Mouse (Mus musculus): ENCODE measurements around the gene Plcd1. TPM values are rescaled to one million over a fixed set of nuclear protein-coding genes. Genes with fewer than 3 reads are reported as not detected.

The Plcd1 gene
- total RNA-seq, 2 experiments from 2014 or later, result not detected

GRCm38 (mm10) chr9:119031038-119031437 is 62.3 kb downstream of the Plcd1 start:
- no peak for ATAC-seq (replicated peaks; ENCODE audit: low FRiP score, low TSS enrichment, poor library complexity, severe bottlenecking)

GRCm38 (mm10) chr9:119029568-119029967 is 63.7 kb downstream of the Plcd1 start:
- peak; percentile 62 for ATAC-seq (replicated peaks; ENCODE audit: low FRiP score, low TSS enrichment, poor library complexity, severe bottlenecking)

GRCm38 (mm10) chr9:119028226-119029195 is 64.8 kb downstream of the Plcd1 start:
- ATAC-seq (replicated peaks; ENCODE audit: low FRiP score, low TSS enrichment, poor library complexity, severe bottlenecking), result no peak

GRCm38 (mm10) chr9:119027337-119027736 is 66.0 kb downstream of the Plcd1 start:
- ATAC-seq (replicated peaks; ENCODE audit: low FRiP score, low TSS enrichment, poor library complexity, severe bottlenecking), result no peak

- ATAC-seq (replicated peaks; ENCODE audit: low FRiP score, low TSS enrichment, poor library complexity, severe bottlenecking), result no peak
These were observed 67.4 kb downstream of the Plcd1 start for GRCm38 (mm10) chr9:119025832-119026331.

- ATAC-seq (replicated peaks; ENCODE audit: low FRiP score, low TSS enrichment, poor library complexity, severe bottlenecking), result no peak
These were observed 68.0 kb downstream of the Plcd1 start for GRCm38 (mm10) chr9:119025263-119025662.

GRCm38 (mm10) chr9:119021731-119022130 is 71.6 kb downstream of the Plcd1 start:
- ATAC-seq (replicated peaks; ENCODE audit: low FRiP score, low TSS enrichment, poor library complexity, severe bottlenecking), result no peak

Other genes with a start within 250 kb of the Plcd1 start
- 7.2 and 14.6 TPM in 2 replicates for gene Ctdspl, start 167.0 kb downstream of the Plcd1 start, total RNA-seq (2014; fragmentation: Nextera tagmentation)
- gene Ctdspl, start 167.0 kb downstream of the Plcd1 start, total RNA-seq (2017), result 3.1 and 3.8 TPM in 2 replicates
- 7.2 TPM in 1 of 2 replicates, not detected in the other for gene Vill, start 40.7 kb downstream of the Plcd1 start, total RNA-seq (2014; fragmentation: Nextera tagmentation)
- gene Vill, start 40.7 kb downstream of the Plcd1 start, total RNA-seq (2017), result 8.7 and 11.9 TPM in 2 replicates
- not detected in 2 replicates for gene Dlec1, start 9.0 kb upstream of the Plcd1 start, total RNA-seq (2014; fragmentation: Nextera tagmentation)
- gene Dlec1, start 9.0 kb upstream of the Plcd1 start, total RNA-seq (2017), result 0.65 TPM in 1 of 2 replicates, not detected in the other
- not detected in 2 replicates for gene Acaa1b, start 63.6 kb upstream of the Plcd1 start, total RNA-seq (2014; fragmentation: Nextera tagmentation)
- not detected in 2 replicates for gene Acaa1b, start 63.6 kb upstream of the Plcd1 start, total RNA-seq (2017)
- gene Gm47289, start 65.7 kb upstream of the Plcd1 start, total RNA-seq (2014; fragmentation: Nextera tagmentation), result not detected in 2 replicates
- gene Gm47289, start 65.7 kb upstream of the Plcd1 start, total RNA-seq (2017), result not detected in 2 replicates
- not detected in 2 replicates for gene Slc22a13, start 115.6 kb upstream of the Plcd1 start, total RNA-seq (2014; fragmentation: Nextera tagmentation)
- gene Slc22a13, start 115.6 kb upstream of the Plcd1 start, total RNA-seq (2017), result not detected in 2 replicates
- gene Oxsr1, start 228.9 kb upstream of the Plcd1 start, total RNA-seq (2014; fragmentation: Nextera tagmentation), result 32.6 and 33.0 TPM in 2 replicates
- gene Oxsr1, start 228.9 kb upstream of the Plcd1 start, total RNA-seq (2017), result 50.4 and 55.4 TPM in 2 replicates
- 21.2 and 53.2 TPM in 2 replicates for gene Acaa1a, start 246.2 kb upstream of the Plcd1 start, total RNA-seq (2014; fragmentation: Nextera tagmentation)
- gene Acaa1a, start 246.2 kb upstream of the Plcd1 start, total RNA-seq (2017), result 8.3 and 30.1 TPM in 2 replicates
- 19.9 and 21.1 TPM in 2 replicates for gene Myd88, start 247.9 kb upstream of the Plcd1 start, total RNA-seq (2014; fragmentation: Nextera tagmentation)
- 16.2 and 18.8 TPM in 2 replicates for gene Myd88, start 247.9 kb upstream of the Plcd1 start, total RNA-seq (2017)

Data from megakaryocyte-erythroid progenitor cell, adult 5-6 weeks (primary cell).